Mouse (Mus musculus) ES-Bruce4 (cell line): ENCODE measurements around the gene E330009J07Rik. TPM values are rescaled to one million over a fixed set of nuclear protein-coding genes. Genes with fewer than 3 reads are reported as not detected.

Experiments
- H3K27ac ChIP-seq: 2 replicates; pipeline ENCODE4 v1.5.1; 2012; ENCODE audit warnings: low read length, inconsistent platforms; ENCODE audit not compliant: insufficient read depth
- H3K27me3 ChIP-seq: 2 replicates; pipeline ENCODE4 v1.6.1; 2012; ENCODE audit warnings: mild to moderate bottlenecking, low read length, inconsistent platforms; ENCODE audit not compliant: control insufficient read depth, poor library complexity, insufficient read depth, severe bottlenecking
- H3K36me3 ChIP-seq: 2 replicates; pipeline ENCODE4 v1.6.1; 2012; ENCODE audit warnings: inconsistent platforms, mild to moderate bottlenecking, low read length, moderate library complexity; ENCODE audit not compliant: control insufficient read depth, poor library complexity, insufficient read depth, severe bottlenecking
- H3K4me1 ChIP-seq: one replicate; pipeline ENCODE4 v1.8.1; 2011; ENCODE audit warnings: low read length; ENCODE audit not compliant: control insufficient read depth, insufficient read depth
- H3K4me3 ChIP-seq: 2 replicates; pipeline ENCODE4 v1.5.1; 2011; ENCODE audit warnings: low read depth, mild to moderate bottlenecking, low read length
- H3K9ac ChIP-seq: 2 replicates; pipeline ENCODE4 v1.6.1; 2012; ENCODE audit warnings: low read depth, mild to moderate bottlenecking, inconsistent platforms; ENCODE audit not compliant: poor library complexity, severe bottlenecking
- H3K9me3 ChIP-seq: replicated peaks from 2 replicates; pipeline ENCODE4 v1.6.1; 2012; ENCODE audit warnings: mild to moderate bottlenecking, low read length, inconsistent platforms; ENCODE audit not compliant: control insufficient read depth, poor library complexity, insufficient read depth, severe bottlenecking
- CTCF ChIP-seq: IDR thresholded peaks from one replicate; pipeline ENCODE4 v1.8.1; 2011; ENCODE audit warnings: low read depth, low read length
- EP300 ChIP-seq: IDR thresholded peaks from 2 replicates; pipeline ENCODE4 v1.6.1; 2011; ENCODE audit warnings: low read depth, low read length; ENCODE audit not compliant: insufficient read depth
- POLR2A ChIP-seq: IDR thresholded peaks from one replicate; pipeline ENCODE4 v1.8.1; 2011; ENCODE audit warnings: low read length; ENCODE audit not compliant: insufficient read depth
- polyA plus RNA-seq: library from polyadenylated mRNA; stranded (reverse); fragments of >200 nt; gene quantifications from 2 replicates; pipeline ENCODE4 v1.2.4, GENCODE M21; 2011; ENCODE audit warnings: low read depth; ENCODE audit not compliant: missing spikeins, insufficient read depth, insufficient read length

Gene E330009J07Rik
- polyA plus RNA-seq = 5.8 and 6.4 TPM in 2 replicates

DNA sequence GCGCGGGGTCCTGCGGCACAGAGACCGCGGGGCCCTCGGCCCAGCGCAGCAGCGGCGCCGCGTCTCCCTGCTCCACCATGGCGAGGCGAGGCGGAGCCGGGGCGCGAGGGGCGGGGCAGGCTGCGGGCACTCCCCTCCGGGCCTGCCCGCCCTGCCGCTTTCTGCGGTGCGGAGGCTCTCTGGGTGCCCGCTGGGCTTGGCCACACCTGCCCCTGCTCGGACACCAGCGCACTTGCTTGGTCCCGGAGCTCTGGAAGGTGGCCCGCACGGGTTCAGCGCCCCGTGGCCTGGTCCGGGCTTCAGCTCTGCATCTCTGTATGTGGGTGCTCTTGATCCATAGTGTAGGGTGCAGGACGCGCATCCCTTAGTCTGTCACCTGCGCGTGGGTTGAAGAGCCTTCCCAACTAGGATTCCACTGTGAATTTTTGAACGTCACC lies at the start of gene E330009J07Rik:
TSS of gene E330009J07Rik (minus strand) at position 89 of the 437 bp plus-strand sequence.
- Histone ChIP-seq H3K9me3 (no peaks in the 10 kb centered on the region), H3K4me1 (no peaks in the 10 kb centered on the region), H3K27me3 (peaks cover 7% of the 10 kb centered on the region), H3K9ac (peak within 1 kb of the TSS; percentile 81), H3K36me3 (no peaks in the 10 kb centered on the region), H3K4me3 (peak within 1 kb of the TSS; percentile 82), H3K27ac (no peak within 1 kb of the TSS)
- no peak for TF ChIP-seq POLR2A
- TF ChIP-seq EP300 = no peak
- no peak for TF ChIP-seq CTCF

DNA sequence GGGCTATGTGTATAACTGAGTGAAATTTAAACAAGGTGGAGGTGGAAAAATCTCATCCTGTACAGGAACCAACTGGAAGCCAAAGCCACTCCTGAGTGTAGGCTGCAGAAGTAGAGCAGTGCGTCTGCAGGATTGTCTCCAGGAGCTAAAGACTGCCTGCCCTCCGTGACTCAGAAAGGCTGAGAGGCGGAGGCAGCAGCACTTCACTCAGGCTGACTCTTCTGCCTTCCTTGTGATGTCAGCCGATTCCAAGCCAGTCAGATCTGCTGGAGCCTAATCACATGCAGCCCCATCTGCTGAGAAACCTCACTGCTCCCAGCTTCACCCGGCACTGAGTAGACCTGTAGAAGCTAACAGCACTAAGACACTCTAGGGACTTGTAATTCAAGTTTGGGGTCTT lies 46.4 kb upstream of the E330009J07Rik start:
- Histone ChIP-seq H3K9me3 (no peaks in the 10 kb centered on the region), H3K27ac (no peak overlapping the region), H3K4me1 (no peaks in the 10 kb centered on the region), H3K27me3 (no peaks in the 10 kb centered on the region), H3K9ac (no peak overlapping the region), H3K36me3 (peaks cover 50% of the 10 kb centered on the region), H3K4me3 (no peak overlapping the region)
- no peak for TF ChIP-seq CTCF
- TF ChIP-seq POLR2A = no peak
- TF ChIP-seq EP300 = no peak

DNA sequence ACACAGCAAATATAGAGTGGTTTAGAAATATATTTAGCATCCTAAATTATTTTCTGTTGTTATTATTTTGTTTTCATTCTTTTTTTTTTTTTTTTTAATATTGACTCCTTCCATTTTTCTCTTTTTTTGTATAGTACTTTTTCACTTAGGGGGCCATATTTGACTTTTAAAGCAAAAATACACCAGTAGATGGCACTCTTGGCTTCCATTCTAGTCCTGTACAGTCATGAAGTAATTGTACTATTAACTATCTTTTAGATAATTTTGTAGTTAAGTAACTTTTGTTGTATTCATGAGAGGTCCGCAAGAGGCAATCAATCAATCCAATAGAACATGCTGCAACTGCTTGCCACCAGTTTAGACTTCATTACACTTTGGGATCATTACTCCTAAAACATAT lies 43.8 kb upstream of the E330009J07Rik start:
- no peak overlapping the region for H3K4me3 ChIP-seq
- H3K27me3 ChIP-seq = no peaks in the 10 kb centered on the region
- H3K9me3 ChIP-seq = no peaks in the 10 kb centered on the region
- no peak overlapping the region for H3K9ac ChIP-seq
- no peaks in the 10 kb centered on the region for H3K4me1 ChIP-seq
- no peak overlapping the region for H3K27ac ChIP-seq
- H3K36me3 ChIP-seq = peaks cover 66% of the 10 kb centered on the region
- no peak for TF ChIP-seq POLR2A
- TF ChIP-seq CTCF = no peak
- no peak for TF ChIP-seq EP300

DNA sequence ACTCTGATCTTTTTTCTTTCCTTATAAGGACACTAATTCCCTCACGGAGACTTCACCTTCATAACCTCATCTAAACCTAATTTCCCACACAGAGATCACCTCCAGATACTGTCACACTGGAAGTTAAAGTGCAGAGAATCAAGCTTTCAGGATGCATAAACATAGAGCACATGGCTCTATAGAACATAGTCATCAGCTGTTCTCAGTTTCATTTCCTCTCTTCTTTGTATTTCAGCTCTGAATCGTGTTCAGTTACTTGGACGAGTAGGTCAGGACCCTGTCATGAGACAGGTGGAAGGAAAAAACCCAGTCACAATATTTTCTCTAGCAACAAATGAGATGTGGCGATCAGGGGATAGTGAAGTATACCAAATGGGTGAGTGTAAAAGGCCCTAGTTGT lies 40.2 kb upstream of the E330009J07Rik start:
- Histone ChIP-seq H3K27ac (no peak overlapping the region), H3K36me3 (peaks cover 52% of the 10 kb centered on the region), H3K9me3 (no peaks in the 10 kb centered on the region), H3K27me3 (no peaks in the 10 kb centered on the region), H3K4me1 (no peaks in the 10 kb centered on the region), H3K9ac (no peak overlapping the region), H3K4me3 (no peak overlapping the region)
- TF ChIP-seq CTCF (no peak), POLR2A (no peak), EP300 (no peak)

DNA sequence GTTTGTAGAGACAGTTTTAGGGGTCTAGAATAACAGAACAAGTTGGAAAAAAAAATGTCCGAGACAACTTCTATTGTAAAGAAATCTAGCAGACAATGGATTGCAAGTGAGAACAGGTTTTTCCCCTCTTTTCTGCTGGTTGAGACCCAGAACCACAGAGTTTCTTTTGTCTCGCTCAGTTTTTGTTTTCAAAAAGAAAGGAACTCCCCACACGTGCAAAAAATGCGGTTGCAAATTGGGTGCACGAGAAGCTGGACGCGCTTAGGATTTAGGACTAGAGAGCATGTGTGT lies 35.7 kb upstream of the E330009J07Rik start:
- no peaks in the 10 kb centered on the region for H3K4me1 ChIP-seq
- H3K27me3 ChIP-seq = no peaks in the 10 kb centered on the region
- H3K9me3 ChIP-seq = no peaks in the 10 kb centered on the region
- H3K4me3 ChIP-seq = peak overlapping the region; percentile 97
- H3K27ac ChIP-seq = peak overlapping the region; percentile 82
- H3K36me3 ChIP-seq = peaks cover 28% of the 10 kb centered on the region
- no peak for TF ChIP-seq CTCF
- TF ChIP-seq EP300 = no peak
- TF ChIP-seq POLR2A = no peak
- H3K9ac ChIP-seq = peak overlapping the region; percentile 87

DNA sequence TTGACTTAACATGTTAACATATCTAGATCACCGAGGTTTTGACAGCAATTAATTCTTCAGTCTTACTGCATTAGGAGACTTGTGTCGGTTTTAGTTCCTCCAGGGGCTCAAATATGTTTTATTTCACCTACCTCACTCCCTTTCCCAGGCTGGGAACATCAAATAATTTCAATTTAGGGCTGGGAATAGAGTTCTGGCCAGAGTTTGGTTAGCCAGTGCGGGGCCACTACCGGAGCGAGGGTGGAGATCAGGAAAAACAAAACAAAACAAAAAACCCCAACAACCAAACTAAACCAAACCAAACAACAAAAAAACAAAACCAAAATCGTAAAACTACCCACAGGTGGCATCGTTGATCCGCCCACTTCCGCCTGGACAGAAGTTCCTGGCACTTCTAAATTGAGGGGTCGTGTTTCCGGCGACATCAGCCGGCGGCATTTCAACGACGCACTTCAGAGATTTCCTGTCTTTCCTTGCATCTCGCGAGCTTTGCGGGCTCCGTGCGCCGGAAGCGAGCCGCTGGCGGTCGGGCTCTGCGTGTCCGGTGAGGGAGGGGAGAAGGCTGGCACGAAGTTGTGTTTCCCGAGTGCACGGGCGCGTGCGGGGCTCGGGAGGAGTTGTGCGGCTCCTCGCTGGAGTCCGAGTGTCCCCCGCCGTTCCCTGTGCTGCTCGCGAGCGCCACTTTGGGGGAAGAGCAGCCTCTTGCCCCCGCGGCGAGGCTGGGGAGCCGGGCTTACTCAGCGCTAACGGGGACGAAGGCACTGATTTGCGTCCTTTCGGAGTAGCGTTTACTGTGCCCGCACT lies 35.2 kb upstream of the E330009J07Rik start, which contains the start of gene Ssbp1:
TSS of gene Ssbp1 (plus strand) at position 437 of the 804 bp plus-strand sequence.
- TF ChIP-seq EP300 = 0 out of 2 replicates have a peak, but pooled peaks have one; percentile 34
- TF ChIP-seq POLR2A = no peak
- Histone ChIP-seq H3K4me1 (no peaks in the 10 kb centered on the region), H3K4me3 (peak within 1 kb of the TSS; percentile 97), H3K36me3 (peaks cover 23% of the 10 kb centered on the region), H3K27me3 (no peaks in the 10 kb centered on the region), H3K9ac (peak within 1 kb of the TSS; percentile 87), H3K27ac (peak within 1 kb of the TSS; percentile 82), H3K9me3 (no peaks in the 10 kb centered on the region)
